Mouse (Mus musculus): ENCODE measurements around the gene Spryd7.
"Not testable (repeated sequence)": the region's sequence is repeated elsewhere in the genome, so short reads cannot be mapped to it uniquely, and the experiment has no call there.

The Spryd7 gene

DNA sequence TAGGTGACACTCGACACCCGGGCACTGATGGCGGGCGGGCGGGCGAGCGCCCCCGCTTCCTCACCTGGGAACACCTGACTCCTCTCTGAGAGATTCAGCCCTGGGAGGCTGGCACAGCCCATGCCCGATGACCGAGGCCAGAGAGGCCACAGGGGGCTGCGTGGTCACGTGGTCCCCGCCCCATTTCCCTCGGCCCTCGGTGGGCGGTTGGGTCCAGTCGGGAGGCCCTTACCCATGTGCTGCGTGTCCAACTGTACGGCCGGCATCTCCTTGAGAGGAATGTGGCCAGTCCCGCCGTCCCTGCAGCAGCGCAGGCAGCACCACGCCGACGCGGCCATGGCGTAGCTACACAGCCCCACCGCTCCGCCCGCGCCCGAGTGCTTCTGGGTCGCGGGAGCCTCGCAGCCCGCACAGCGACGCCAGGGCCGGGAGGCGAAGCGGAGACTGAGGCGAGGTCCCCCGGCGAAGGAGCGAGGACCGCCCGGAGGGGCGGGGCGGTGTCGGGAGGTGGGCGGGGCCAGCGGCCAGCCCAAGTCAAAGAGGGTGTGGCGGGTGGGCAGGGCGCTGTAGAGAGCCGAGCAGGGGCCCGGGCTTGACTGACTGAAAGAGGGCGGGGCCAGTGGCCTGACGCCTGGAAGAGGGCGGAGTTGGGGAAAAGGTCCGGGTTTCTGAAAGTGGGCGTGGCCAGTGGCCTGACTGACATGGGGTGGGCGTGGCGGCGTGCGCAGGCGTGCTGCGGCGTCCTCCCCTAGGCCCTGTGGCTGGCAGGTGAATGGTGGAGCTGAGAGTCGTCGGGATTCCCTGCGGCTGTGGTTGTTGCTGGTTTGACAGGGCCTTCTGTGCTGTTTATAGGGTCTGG, at the start of gene Spryd7:
TSS of gene Spryd7 (minus strand) at position 598 of the 859 bp plus-strand sequence.
- DNase-seq (ENCODE audit: low spot score): peak; percentile 100

DNA sequence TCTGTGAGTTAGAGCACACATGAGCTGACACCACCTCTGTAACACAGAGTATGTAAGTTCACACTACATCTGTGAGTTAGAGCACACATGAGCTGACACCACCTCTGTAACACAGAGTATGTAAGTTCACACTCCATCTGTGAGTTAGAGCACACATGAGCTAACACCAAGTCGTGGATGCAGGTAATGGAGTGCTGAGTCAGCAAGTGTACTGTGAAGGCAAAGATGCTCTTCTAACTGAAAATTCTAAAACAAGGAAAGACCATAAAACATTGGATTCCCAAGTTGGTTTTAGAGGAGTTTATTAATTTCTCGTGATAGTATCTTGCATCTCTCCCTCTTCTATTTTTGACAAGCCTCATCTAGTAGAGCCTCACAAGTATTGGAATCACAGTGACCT, 49.4 kb upstream of the Spryd7 start:
- DNase-seq (ENCODE audit: low spot score): not testable (repeated sequence)

DNA sequence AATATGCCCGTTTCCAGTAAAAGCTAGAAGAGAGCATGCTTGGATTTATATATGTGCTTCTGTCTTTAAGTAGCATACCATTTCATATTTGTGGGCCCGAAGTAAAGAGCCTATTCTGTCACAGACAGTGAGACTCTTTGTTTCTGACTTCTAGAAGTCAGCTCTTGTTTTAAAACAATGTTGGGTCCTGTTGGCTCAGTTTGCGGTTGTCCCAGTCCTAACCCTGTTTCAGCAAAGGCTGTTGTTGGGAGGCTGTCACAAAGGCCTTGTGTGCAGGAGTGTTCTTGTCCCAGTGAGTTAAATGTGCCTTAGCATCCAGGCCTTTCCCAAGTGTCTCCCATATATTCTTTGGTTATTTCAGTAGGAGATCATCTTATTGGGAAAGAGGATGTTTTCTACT, 47.4 kb upstream of the Spryd7 start:
- no peak for DNase-seq (ENCODE audit: low spot score)

DNA sequence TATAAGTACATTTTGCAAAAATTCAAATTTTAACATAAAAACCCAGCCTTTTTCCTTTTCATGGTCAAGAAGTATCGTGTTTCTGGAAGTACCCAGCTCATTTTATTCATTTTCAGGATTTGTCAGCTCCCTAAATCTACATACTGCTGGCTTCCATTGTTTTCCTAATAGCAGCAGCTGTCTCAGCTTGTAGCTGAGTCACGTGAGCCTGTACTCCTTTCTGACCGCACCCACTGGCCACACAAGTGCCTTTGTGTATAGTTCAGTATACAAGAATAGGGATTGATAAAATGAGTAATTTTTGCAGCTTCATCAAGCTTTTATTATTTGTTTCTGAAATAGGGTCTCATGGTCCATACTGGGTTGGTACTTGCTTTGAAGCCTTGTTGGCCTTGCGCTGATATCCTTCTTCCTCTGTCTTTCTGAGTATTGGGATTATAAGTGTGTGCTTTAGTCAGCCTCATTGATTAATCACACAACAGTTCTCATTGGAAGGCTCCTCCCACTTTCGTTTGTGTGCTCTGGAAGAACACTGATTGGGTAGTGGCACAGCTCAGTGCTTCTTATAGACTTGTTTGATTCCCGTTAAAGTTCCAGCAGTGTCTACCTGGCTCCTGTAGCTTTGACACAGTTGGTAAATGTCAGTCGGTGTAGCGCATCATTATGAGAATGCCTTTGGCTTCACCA, 46.5 kb upstream of the Spryd7 start:
- DNase-seq (ENCODE audit: low spot score): peak; percentile 15

DNA sequence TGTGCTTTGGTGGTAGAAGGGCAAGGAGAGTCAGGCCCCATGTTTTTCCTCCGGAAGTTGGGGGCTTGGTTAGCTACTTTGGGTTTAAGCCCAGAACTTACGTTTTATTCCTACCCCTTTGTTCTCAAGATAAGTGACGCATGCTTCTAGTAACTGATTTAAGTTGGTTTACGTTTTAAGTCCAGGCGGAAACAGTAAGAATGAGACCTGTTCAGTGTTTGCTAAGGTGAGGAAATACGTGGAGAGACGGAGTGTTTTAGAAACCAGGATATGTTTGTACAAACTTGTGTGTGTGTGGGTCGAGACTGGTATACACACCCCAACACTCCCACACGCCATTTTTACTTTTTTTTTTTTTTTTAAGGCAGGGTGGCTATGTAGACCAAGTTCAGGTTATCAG, 44.7 kb upstream of the Spryd7 start:
- no peak for DNase-seq (ENCODE audit: low spot score)

DNA sequence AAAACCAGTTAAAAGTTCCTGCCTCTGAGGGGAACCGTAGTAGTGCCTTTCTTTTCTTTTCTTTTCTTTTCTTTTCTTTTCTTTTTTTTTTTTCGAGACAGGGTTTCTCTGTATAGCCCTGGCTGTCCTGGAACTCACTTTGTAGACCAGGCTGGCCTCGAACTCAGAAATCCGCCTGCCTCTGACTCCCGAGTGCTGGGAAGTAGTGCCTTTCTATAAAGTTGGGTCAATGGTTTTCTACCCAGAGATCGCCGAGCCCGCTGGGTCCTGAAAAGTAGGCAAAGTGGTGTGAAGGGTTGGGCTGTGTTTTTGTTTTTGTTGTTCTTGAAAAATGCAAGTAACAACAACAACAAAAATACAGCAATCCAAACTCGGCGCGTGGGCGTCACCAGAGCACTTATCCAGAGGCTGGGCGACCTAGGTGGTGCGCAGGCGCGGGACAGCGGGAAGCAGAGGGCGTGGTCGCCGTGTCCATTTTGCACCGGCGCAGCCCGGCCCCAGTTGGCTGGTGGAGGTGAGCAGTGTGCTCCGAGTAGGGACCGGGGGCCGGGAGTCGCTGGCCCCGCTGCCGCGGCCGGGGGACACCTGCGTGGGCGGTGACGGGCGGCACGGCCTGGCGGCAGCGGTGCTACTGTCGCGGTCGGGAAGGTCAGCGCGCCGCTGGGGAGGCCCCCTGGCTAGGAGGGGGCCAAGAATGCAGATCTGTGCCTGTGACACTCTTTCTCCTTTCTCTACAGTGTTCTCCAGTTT, 42.5 kb upstream of the Spryd7 start:
- peak; percentile 86 for DNase-seq (ENCODE audit: low spot score)

DNA sequence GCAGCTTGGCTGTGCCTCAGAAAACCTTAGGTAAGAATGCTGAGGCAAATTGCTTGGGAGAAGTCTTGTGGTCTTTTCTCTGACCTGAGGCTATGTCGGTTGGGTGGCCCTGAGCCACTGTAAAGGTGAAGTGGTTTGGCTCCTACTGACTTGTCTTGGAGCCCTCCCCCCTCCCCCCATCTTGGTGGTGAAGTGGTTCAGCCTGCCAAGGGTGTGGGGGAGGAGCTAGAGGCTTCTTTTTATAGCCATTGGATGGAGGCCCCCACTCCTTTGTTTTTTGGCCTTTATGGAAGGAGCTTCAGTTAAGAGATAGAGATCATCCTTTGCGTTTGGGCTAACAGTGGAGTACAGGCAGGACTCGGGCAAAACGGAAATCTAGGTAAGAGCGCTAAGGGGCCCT, 41.3 kb upstream of the Spryd7 start, which contains the start of gene Trim13:
TSS of gene Trim13 (plus strand) at position 280 of the 400 bp plus-strand sequence.
- DNase-seq (ENCODE audit: low spot score): no peak

DNA sequence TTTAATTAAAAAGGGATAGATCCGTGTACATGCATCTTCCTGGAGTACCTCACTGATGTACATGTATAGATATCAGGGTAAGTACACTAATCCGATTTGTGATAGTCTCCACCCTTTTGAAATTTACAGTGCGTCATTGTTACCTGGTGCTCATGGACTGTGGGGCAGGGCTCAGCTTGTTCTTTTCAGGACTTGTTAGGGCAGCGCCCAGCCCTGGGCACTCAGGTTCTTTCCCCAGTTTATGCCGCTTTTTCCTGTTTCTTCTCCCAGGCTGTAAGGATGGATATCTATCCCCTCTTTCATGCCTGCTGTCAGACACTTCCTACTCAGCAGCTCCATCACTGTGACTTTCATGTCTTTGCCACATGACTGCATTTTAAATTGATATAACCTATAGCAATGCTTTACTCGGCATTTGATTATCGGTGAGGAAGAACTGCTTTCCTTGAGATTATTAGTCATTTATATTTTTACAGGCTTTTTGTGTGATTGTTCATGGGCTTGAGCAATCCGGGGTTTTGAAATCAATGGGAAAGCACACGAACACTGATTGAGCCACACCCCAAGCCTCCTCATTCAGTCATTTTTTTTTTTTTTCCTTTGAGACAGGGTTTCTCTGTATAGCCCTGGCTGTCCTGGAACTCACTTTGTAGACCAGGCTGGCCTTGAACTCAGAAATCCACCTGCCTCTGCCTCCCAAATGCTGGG, 40.2 kb upstream of the Spryd7 start:
- no peak for DNase-seq (ENCODE audit: low spot score)

DNA sequence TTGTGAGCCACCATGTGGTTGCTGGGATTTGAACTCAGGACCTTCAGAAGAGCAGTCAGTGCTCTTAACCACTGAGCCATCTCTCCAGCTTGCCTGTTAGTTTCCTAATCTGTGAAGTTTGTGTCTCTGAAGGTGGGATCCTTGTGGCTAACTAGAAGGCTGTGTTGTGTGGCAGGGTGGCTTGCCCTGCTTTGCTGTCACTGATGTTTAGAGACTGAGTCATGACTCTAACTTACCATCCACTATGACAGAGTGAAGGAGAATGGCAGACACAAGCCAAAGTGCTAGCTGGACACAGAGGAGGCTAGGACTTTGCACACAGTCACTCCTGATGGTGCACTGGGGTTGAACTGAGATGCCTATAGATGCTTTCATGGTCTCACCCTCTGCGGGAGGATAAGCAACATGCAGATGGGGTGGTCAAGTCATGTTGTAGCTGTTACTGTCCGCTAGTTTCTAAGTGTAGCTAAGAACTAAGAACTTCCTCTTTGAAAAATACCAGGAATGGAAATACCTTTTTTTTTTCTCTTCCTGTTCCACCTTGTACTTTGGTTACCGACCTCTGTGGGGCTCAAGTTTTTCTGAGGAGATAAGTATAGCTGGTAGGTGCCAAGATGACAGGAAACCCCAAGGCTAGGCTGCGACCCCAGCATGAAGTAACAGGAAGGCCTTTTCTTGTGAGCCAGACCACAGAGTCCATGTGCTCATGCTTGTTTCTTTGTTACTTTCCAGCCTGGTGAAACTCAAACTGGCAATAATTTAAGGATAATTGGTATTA, 32.8 kb upstream of the Spryd7 start:
- no peak for DNase-seq (ENCODE audit: low spot score)

DNA sequence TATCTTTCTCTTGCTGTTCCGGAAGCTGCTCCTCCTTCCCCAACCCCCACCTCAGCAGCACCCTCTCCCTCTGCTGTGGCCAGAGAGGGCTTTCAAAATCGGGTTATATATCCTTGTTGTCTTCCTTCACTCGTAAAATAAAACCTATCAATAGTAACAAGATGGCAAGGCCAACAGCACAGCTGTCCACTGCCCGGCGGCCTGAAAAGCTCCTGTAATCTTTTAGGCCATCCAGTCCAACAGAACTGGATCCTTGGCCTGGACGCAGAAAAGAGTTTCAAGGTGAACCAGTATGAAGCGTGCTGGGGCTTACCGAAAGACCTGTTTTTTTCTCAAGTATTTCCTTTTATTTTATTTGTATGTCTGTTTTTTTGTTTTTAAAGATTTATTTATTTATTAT, 19.3 kb upstream of the Spryd7 start:
- DNase-seq (ENCODE audit: low spot score): no peak

DNA sequence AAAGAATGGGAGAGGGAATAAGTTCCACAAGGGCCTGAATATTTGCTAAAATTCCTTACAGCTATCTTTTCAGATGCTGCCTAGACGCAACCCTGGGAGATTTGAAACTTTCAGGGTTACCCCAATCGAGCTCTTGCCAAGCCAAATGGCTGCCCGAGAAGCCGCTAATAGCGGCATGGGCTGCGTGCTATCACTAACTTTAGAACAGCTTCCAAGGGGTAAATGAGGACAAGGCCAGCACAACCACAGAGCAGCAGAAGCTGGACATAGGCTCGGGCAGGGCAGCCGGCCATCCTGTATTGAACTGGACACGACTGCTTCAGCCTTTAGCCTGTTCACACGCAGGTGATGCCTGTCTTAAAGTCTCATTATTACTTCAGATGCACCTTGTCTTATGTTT, 18.4 kb upstream of the Spryd7 start:
- DNase-seq (ENCODE audit: low spot score): no peak

DNA sequence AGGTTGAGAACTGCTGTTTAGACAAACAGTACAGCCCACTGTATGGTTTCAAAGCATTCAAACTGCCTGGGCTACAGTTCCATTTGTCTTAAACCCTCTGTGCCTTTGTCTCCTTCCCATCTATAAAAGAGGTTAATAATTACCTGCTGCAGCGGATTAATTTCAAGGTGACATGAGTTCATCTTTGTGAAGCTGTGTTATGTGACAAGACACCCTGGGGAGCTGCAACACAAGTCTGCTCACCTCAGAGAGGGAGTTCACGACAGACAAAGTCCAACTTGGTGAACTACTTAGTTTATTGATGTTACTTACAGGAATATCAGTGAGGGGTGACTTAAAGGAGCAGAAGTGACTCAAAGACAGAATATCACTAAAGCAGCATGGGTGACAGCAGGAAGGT, 15.4 kb upstream of the Spryd7 start:
- no peak for DNase-seq (ENCODE audit: low spot score)

DNA sequence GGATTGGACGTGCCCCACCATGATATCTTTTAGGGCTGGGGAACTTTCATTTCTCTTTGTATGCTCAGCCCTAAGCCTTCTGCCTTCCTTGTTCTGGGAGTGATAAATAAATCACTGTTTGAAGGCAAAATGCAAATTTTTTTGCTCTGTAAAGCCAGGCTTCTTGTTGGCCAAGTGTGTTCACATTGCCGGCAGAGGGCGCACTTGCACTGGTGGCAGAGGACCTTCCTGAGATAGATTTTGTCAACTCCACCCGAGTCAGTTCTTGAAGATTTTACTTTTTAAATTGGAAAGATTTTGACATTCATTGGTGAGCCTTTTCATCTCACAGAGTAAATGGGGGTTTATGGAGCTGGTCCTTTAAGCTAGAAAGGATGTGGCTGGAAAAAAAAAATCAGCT, 14.7 kb upstream of the Spryd7 start:
- DNase-seq (ENCODE audit: low spot score): peak; percentile 89

DNA sequence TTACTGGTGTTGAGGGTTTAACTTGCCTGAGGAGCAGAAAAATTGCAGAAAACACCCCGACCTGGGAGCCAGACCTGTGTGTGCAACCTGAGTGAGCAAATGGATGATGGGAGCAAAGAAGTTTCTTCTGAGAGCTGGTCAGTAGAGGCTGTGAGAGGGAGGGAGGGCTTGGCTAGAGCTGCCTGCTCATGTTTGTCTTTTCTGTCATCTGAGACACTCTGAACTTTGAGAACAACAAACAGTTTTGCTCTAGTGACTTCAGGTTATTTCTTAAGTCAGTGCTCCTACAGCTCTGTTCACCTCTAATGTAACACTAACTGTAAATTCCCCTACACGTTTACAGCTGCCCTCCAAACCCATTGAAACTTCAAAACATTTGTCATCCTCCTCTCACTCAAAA, 12.7 kb upstream of the Spryd7 start:
- DNase-seq (ENCODE audit: low spot score): no peak

DNA sequence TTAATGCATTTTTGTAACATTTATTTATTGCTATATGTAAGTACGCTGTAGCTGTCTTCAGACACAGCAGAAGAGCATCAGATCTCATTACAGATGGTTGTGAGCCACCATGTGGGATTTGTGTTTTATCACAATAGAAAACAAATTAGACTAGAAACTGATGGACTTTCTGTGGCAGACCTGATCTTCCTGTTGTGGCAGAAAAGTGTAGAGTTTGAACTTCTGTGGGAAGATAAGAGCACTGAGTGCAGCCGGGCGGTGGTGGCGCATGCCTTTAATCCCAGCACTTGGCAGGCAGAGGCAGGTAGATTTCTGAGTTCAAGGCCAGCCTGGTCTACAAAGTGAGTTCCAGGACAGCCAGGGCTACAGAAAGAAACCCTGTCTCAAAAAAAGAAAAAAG, 9.5 kb upstream of the Spryd7 start:
- not testable (repeated sequence) for DNase-seq (ENCODE audit: low spot score)

DNA sequence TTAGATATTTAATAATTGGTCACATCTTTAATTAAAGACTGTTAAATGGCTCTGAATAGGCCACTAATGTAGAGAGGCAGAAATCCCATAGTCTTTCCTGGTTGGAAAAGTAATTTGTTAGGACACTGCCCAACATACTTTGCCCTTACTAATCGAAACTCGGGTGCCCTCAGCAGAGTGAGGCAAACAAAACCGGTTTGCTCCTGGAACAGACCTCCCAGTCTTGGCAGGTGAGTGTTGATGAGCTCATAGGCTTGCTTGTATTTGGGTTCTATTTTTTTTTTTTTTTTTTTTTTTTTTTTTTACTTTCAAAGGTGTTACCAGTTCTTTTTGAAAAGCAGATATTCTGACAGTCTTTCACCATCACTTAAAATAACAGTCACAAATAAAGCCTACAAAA, 3.2 kb upstream of the Spryd7 start:
- DNase-seq (ENCODE audit: low spot score): no peak

DNA sequence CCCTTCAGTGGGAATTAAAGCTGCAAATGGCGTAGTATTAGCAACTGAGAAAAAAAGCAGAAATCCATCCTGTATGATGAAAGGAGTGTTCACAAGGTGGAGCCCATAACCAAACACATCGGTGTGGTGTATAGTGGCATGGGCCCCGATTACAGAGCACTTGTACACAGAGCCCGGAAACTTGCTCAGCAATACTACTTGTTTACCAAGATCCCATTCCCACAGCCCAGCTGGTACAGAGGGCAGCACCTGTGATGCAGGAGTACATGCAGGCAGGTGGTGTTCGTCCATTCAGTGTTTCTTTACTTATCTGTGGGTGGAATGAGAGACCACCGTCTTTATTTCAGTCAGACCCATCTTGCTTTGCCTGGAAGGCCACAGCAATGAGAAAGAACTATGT, 2.2 kb upstream of the Spryd7 start:
- DNase-seq (ENCODE audit: low spot score): no peak

DNA sequence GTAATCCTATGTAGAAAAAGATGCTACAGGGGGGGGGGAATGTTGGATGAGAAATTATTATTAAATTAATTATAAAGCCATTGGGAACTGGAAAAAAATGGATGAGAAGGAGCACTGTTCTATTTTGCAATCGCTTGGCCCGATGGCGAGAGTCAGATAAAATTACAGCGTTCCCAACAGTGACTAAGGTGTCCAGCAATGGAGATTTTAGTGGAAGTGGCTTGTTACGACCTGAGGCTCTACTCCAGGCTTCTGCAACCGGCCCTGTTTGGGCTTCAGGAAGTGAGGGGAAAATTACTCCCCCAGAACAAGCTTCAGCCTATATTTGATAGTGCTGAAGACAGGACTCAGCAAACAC, 776 bp downstream of the Spryd7 start:
- DNase-seq (ENCODE audit: low spot score): no peak

DNA sequence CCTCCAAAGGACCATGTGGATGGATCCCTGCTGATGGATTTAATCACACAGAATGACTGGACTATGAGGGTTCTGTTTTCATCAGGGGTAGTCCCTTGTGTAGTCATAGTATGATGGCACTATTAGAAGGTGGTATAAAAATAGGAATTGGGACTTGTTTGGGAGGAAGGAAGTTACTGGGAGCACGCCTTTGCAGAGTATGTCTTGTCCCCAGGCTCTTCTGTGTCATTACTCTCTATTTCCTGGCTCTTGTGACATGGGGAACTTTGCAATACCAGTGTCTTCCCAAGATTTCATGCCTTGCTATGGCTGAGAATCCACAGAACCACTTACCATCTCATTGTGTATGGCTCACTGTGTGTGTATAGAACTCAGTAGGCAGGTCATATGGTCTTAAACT, 8.1 kb downstream of the Spryd7 start:
- no peak for DNase-seq (ENCODE audit: low spot score)

DNA sequence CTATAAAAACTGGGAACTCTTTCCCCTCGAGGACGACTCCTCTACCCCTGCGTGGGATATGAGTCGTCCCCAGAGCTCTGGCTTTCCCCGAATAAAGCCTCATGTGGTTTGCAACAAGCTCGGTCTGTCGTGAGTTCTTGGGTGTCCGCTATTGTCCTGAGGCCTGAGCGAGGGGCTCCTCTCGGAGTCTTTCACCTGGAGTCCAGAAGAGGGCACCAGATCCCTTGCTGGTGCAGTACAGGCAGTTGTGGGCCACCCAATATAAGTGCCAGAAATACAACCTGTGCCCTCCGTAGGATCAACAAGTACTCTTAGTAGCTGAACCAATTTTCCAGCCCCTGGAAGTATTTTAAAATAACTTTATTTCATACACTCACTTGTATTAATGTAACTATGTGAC, 18.9 kb downstream of the Spryd7 start:
- not testable (repeated sequence) for DNase-seq (ENCODE audit: low spot score)

DNA sequence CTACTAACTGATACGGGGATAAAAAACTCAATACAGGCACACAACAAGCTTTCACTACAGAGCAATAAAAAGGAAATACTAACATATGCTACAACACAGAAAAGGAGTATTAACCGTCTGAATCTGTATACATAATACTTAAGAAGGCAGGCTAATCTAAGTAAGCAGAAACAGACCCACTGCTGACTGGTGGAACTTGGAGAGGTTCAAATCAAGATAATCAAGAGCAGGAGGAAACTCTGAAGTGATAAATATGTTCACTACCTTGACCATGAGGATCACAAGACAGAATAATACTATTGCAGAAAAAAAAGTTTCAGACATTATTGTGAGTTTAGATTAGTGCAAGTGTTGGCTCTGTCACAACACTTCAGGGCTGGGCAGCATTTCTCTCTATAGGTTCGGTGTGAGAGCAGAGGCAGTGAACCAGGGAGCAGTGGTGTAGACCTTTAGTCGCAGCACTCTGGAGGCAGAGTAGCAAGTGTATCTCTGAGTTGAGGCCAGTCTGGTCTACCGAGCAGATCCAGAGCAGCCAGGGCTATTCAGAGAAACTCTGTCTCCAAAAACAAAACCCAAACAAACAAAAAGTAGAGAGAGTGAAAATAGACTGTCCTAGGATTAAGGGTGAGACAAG, 19.9 kb downstream of the Spryd7 start:
- no peak for DNase-seq (ENCODE audit: low spot score)
